Mouse (Mus musculus): Measurements from ENCODE around the gene Hrh3.

Gene Hrh3

GRCm38 (mm10) chr2:180053001-180053400 is 51.3 kb downstream of the Hrh3 start:
- DNase-seq (ENCODE audit: low spot score) = no peak

- no peak for DNase-seq (ENCODE audit: low spot score)
These were observed 52.1 kb downstream of the Hrh3 start for GRCm38 (mm10) chr2:180051986-180052733.

- peak; percentile 88 for DNase-seq (ENCODE audit: low spot score)
These were observed 53.3 kb downstream of the Hrh3 start for GRCm38 (mm10) chr2:180050986-180051385.

Data from urinary bladder, postnatal 25 days (tissue).